Mouse (Mus musculus) urinary bladder, postnatal 25 days (tissue): ENCODE data around the gene Arhgap23.

Experiments used
- DNase-seq: peaks from one replicate; pipeline ENCODE4 v3.0.0; 2022; ENCODE audit warnings: low spot score

Arhgap23 gene

DNA sequence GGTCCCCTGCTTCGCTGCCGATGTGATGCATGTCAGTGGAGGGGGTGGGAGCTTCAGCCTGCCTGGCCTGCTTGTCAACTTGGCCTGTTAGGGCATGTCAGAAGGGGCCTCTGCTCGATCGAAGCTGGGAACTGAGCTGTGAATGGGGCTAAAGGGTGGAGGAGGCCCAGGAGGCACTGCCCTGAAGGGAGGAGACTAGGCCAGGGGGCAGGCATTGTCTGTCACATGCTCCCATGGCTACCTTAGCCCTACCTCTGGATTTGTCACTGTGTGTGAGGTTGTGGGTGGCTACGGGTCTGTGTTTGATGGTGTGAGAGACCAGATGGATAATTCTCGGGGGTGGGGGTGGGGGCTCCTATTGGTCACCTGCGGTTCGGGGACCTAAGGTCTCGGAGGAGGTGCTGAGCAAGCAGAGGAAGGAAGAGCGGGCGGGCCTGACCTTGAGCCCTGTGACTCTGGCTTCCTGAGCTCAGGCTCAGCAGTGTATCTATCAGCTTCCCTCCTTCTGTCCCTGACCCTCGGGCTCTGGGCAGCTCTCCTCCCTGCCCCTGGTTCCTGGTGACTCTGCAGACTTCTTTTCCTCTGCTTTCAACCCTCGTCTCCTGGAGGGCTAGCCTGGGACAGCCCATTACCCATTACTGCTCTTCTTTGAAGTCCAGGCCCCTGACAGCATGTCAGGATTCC is 20.6 kb downstream of the Arhgap23 start:
- peak; percentile 77 for DNase-seq

DNA sequence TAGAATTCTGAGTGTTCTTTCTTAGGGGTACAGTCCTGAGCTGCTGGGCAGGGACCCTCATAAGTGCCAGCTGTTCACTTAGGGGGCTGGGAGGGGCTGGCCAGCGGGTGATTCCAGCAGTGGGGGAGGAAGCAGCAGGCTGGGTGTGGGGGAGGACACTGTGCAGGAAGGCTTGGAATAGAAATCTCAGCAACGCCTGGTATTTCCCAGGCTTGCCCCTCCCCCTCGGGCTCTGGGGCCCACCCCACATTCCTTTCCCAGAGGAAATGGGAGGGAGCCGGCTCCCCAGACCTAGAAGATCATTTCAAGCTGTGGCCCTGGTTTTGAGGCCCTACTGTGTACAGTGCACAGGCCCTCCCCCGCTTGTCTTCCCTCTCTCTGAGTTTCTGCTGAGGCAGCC is 22.4 kb downstream of the Arhgap23 start:
- peak; percentile 74 for DNase-seq

DNA sequence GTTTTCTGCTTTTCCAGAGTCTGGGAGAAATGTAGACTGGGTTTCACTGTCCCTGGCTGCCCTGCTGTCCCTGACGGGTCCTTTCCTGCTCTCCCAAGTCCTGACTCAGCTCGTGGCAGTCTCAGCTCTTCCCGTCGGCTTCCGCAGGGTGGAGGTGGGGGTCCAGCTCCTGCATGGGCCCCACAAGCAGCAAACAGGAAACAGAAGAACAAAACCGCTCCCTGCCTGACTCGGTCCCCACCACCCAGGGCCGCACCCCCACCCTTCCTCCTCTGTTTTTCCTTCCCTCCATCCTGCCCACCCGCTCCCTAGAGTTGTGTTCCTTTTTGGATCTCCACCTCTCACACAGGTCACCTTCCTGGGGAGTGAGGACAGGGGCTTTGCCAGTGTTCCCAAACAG is 23.5 kb downstream of the Arhgap23 start:
- DNase-seq = no peak

DNA sequence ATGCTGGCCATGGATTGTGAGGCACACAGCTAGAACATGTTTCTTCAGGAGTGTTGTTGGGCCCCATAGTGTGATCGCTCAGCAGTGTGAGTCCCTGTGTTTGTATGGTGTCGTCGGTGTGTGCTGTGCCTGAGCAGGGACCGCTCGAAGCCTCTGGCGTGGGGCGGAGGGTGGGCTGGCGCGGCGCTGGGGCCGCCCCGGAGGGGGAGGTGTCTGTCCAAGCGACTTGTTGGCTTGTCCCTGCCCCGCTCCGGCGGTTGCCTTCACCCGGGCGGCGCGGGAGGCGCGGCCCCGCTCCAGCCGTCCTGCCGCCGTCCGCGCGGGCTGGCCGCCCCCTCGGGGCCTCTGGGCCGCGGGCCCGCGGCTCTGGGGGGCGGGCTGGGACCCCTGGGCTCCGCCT is 24.6 kb downstream of the Arhgap23 start:
- peak; percentile 78 for DNase-seq

DNA sequence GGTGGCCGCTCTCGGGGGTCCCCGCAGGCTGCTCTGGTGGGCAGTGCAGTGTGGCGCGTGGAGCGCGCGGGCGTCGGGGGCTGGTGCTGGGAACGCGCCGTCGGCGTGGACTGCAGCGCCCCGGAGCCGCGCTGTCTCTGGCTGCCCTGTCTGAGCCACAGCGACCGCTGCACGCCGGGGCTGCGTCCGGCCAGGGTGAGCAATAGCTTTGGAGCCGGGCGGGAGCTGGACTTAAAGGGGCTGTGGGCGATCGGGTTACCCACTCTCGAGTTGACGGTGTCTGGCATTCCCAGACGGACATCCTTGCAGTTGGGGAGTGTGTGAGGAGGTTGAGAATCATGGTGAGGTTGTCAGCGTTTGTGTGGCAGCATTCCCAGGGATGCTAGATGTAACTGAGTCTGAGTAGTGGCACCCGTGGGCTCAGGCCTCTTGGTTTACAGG is 25.1 kb downstream of the Arhgap23 start:
- no peak for DNase-seq

DNA sequence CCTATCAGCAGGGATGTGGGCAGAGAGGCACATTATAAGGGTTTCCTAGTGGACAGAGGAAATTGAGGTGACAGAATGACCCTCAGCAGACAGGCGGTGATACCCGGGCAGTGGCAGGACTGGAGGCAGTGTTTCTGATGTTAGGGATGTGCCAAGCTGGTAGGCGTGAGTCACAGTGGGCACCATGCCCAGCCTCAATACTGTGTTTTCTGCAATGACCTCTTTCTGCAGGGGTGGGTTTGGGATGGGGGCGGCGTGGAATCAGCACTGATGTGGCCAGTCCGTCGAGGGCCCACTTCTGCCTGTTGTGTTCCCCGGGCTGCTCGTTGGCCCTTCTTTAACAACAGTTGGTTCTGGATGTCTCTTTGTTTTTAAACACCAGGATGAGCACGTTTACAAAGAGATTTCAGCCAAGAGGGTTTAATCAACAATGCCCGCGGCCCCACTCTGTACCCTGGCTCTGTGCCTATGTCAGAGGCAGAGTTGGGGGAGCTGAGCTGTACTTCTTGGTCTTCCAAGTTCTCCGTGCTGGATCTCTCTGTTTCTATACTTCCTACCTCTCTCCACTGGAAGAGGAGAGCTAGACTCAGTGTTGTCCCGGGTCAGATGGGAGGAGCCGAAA is 25.8 kb downstream of the Arhgap23 start:
- no peak for DNase-seq

DNA sequence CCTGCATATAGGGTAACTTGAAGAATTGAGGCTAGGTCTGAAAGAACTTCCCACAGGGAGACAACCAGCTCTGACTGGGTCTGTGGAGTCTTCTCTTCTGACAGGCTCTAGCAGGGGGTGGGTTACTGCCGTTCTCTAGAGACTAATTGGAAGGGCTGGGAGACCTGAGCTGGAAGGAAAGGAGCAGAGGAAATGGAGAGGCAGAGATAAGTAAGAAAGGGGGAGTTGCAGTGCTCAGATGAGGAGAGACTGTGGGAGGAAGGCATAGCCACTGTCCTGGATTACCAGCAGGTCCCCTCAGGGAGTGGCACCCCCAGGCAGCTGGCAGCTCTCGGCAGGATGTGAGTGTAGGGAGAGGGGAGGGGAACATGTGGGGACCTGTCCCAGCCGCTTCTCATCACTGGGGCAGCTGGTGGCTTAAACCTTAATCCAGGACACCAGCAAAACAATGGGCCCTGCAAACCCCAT is 26.4 kb downstream of the Arhgap23 start:
- DNase-seq = no peak

DNA sequence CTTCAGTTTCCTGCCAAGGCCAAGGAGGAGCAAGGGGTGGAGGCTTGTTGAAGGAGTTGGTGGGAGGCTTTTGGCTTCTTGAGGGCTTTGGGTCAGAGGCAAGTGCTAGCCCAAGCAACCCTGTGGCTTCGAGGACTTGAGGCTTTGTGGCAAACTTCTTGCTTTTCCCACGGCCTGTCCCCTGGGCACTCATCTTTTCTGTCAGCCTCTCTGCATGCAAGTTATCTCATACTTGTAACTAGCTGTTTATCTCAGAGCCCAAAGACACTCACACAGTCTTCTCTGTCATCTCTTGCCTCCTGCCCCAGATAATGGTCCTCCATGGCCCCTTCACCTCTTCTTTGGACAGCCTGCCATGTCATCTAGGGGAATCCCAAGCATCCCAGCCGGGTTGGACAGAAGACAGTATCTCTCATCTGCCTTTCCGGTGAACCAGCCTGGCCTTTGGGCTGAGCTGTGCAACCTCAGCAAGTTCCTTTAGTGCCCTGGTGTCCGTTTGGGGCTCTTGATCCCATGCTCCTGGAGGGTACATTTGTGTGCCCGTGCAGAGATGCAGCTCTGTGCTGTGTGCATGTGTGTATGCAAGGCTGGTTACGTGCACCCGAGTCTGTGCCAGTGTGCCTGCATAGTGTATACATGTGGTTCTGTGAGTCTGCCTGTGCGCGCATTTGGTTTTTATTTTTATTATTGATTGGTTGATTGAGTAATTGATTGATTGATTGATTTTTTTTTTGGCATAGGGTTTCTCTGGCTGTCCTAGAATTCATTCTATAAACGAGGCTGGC is 27.8 kb downstream of the Arhgap23 start:
- no peak for DNase-seq

DNA sequence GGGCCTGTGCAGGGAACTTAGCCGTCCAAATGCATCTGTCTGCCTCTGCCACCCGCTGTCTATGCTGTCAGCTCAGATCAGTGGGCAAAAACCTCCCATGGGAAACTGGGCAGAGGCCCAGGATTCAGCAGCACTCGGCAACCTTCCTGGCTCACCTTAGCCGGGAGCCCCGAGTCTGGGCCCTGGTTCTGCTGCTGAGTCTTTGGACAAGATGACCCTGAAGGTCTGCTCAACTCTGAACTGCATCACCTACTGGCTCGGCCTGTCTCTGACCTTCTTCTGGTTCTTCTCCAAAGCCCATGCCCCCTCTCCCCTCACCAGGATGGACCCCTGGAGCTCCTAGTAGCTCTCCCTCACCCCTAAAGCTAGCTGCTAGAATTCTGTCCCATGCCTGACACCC is 30.3 kb downstream of the Arhgap23 start:
- no peak for DNase-seq

DNA sequence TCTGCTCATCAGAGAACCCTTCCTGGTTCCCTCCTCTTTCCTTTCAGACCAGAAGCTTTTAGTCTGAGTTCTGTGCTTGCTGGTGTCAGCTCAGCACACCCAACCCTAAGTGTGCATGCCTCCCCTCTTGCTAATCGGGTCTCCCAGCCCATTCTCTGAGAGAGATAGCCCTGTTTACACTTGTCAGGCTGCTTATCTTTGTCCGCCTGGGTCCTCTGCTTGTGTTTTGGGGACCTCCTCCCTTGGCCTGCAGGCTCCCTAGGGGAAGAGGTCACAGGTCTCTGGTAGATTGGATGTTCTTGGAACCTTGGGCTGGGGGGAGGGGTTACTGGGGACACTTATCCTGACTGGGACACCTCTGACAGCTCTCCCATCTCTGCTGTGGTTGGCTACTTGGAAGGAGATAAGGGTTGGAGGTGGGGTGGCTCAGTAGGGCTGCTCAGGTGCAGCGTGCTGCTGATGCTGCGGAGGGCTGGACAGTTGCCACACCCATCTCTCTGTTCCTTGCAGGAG is 30.7 kb downstream of the Arhgap23 start:
- no peak for DNase-seq

DNA sequence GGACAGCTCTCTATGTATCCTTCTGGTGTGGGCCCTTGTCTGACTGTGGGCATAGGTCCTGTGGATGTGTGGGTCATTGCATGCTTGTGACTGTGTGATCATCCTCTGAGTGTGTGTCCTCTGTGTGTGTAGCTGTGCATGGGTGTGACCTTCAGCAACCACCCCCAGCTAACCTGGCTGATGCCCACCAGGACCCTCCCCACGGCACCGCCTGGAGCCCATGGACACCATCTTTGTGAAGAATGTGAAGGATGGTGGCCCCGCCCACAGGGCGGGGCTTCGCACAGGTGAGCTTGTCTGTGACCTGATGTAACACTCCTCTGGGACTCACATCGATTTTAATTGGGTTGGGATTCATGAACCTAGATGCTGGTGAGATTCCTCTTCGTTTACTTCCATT is 32.6 kb downstream of the Arhgap23 start:
- DNase-seq = no peak

DNA sequence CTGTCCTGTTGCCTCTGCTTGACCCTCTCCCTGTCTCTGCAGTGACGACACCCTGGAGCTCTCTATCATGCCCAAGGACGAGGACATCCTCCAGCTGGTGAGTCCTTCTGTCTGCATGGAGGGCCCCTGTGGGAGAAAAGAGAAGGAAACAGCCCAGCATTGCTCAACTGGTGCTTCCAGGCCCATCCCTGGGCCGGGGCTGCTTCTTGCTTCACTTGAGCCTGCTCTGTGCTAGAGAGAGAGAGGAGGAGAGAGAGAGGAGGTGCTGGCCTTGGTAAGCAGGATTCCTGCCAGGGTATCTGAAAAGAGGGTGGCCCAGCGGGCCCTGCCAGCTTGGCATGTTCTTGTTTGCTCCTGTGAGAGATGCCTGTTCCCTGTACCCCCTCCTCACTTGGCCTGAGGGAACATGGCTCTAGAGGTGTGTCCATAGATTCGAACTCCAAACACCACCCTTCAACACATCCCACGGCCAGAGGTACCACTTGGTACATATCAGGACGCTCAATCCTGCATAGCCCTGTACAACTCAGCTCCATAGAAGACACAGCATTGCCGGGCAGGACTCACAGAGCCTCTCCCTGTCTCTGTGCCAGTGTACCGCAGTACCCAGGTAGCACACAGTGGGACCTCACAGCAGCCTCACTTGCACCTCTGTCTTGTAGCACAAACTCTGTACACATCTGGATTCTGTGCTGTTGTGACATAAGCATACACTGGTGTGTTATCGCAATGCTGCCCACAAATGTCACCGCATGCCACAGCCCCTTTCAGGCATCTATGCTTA is 33.5 kb downstream of the Arhgap23 start:
- DNase-seq = no peak

DNA sequence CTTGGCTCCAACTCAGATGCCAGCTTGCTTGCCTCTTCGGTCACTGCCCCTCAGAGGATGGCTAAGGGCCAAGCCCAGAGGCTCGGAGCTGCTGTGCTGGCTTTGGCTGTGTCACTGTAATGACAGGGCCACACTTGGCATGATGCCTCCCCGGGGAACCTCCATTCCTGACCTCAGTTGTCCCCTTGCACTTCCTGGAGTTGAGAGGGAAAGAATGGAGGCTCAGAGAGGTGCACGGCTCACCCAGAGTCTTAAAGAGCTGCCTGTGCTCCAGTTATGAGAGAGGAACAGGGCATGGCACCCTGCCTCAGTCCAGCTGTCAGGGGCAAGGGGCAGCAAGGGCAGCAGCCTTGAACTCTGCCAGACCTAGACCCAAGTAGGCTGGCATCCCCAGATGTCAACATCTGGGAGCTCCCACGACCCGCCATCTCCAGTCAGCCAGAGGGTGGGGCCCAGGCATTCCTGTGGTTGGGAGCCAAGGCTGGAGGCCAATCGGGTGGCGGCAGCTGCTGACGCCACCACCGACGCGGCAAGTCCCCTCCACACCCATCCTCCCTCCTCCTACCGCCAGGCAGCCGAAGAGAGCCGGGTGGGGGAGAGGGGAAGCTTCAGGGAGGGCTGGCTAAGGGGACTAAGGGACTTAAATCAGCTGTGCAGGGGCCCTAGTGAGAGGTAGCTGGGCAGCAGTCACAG is 34.4 kb downstream of the Arhgap23 start:
- DNase-seq = peak; percentile 63

DNA sequence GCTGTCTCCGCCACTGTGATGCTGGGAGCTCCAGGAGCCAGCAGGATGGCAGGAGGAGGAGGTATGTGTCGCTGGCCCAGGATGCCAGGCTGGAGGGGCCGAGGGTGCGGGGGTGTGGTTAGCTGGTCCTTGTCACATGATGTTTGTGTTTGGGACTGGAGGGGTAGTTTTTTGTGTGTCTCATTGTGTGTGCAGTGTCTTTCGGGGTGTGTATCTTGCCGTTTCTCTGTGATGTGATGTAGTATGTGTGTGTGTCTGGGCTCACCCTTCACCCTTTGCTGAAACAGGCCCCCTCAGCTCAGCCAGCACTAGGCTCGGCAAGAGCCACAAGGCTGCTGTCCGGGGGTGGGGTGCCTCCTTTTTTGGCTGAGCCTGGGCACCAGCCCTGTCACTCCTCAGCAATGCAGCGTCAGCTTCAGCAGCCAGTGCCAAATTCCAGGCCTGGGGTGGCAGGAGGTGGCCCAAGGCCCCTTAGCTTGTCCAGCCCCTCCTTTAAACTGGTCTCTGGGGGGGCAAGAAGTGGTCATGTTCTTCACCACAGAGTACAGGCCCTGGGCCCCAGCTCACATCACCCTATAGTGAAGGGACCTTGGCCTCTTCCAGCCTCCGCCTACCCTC is 35.1 kb downstream of the Arhgap23 start:
- no peak for DNase-seq

DNA sequence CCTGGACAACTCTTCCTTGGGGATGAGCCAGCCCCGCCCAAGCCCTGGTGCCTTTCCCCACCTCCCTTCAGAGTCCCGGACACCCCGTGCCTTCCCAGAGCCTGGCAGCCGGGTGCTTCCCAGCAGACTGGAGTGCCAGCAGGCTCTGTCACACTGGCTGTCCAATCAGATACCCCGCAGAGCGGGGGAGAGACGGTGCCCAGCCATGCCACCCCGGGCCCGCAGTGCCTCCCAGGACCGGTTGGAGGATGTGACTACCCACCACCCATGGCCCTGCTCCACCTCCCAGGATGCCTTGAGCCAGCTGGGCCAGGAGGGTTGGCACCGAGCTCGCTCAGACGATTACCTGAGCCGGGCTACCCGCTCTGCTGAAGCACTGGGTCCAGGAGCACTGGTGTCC is 36.3 kb downstream of the Arhgap23 start:
- DNase-seq = no peak

DNA sequence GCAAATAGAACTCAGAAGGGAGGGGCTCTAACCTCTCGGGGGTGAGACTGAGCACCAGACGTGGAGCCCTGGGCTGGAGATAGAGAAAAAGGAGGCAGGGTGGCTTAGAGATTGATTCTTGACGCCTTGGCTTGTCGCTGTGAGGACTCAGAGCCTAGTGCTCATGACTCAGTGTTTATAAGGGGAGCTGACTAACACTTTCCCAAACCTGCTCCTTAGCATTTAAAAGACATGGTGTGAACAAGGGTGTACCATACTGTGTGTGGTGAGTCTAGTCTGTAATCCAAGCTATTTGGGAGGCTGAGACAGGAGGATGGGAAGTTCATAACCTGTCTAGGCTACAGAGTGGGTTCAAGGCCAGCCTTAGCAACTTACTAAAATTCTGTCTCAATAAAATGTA is 41.8 kb downstream of the Arhgap23 start:
- DNase-seq = no peak

DNA sequence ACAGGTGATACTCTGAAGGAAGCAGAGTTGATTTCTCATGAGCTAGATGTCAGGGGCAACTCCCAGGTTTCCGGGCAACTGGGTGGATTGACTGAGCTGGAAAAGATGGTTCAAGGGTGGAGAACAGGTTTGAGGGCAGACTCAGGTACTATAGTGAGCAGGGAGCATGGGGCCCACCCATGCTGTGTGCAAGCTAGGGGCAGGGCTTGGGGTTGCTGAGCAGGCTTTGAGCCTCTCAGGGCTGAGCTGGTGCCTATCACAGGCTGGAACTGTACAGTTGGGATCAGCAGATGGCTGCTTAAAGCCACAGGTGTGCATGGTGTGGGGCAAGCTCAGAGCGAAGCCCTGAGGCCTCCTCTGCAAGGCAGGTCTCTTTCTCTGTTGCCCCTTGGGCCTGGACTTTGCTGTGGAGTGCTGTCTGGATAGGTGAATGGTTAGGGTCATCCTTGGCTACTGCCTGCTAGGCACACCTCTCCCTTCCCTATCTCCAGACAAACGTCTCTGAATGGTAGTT is 46.0 kb downstream of the Arhgap23 start:
- DNase-seq = no peak

DNA sequence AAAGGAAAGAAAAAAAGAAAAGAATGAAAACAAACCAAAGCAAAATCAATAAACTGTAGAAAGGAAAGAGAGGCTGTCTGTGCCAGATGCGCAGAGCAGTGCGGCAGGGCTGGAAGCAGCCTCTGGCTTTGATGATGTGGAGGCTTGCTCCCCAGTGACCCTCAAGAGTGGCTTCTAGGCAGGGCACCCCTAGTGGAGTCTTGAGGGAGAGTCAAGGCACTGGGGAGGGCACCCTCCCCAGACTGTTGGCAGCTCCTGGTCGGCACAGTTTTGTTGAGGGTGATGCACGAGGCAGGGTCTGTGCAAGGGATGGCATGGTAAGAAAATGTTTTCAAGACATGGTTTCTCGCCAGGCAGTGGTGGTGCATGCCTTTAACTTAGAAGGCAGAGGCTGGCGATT is 47.2 kb downstream of the Arhgap23 start:
- no peak for DNase-seq

DNA sequence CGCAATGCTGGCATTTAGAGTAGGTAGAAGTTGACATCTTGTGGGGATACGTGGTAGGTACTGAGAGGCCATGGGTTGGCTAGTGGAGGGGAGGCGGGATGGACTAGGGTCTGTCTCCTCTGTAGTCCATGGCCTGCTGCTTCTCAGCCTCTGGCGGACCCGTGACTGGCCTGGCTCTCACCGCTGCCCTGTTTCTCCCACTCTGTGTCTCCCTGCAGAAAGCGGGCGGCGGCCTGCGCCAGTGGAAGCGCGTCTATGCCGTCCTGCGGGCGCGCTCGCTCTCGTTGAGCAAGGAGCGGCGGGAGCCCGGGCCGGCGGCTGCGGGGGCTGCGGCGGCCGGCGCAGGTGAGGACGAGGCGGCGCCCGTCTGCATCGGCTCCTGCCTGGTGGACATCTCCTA is 47.8 kb downstream of the Arhgap23 start:
- DNase-seq = no peak

DNA sequence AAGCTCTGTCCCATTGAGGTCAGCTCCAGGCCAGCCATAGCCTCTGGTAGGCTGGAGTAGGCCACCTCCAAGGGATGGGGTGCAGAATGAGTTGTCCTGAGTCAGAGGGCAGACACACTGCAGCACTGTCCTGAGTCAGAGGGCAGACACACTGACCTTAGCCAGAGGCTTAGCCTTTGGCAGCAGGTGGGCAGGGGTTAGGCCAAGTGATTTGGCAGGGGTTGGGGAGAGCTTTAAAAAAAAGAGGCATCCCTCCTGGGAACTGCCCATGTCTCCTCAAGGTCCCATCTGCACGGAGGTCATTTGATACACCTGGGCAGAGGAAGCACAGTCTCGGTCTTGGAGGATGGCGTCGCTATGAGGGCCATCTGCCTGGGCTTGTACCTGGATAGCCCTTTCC is 48.7 kb downstream of the Arhgap23 start:
- no peak for DNase-seq

DNA sequence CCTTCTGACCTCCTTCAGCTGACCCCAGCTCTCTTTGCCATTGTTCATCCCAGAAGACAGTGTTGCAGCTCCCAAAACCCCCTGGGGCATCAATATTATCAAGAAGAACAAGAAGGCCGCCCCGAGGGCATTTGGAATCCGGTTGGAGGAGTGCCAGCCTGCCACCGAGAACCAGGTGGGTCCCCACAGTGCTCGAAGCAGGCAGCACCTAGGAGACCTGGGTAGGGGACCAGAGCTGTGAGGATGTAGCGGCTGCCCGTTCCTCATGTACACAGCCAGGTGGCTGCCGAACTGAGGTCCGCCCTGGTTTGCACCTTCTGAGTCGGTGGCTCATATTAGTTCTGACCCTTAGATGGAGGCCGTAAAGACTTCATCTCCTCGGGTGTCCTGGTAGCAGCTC is 50.6 kb downstream of the Arhgap23 start:
- DNase-seq = no peak
